Mouse (Mus musculus): ENCODE data around the gene Lrwd1. TPM values are rescaled to one million over a fixed set of nuclear protein-coding genes. Genes with fewer than 3 reads are reported as not detected.
A peak's percentile ranks its signal among the peaks of the same experiment; 100 is the strongest.
"Not testable (repeated sequence)": the region's sequence is repeated elsewhere in the genome, so short reads cannot be mapped to it uniquely, and the experiment has no call there.

The Lrwd1 gene
- polyA plus RNA-seq, 1 experiment from 2014 or later: 54.5 TPM

DNA sequence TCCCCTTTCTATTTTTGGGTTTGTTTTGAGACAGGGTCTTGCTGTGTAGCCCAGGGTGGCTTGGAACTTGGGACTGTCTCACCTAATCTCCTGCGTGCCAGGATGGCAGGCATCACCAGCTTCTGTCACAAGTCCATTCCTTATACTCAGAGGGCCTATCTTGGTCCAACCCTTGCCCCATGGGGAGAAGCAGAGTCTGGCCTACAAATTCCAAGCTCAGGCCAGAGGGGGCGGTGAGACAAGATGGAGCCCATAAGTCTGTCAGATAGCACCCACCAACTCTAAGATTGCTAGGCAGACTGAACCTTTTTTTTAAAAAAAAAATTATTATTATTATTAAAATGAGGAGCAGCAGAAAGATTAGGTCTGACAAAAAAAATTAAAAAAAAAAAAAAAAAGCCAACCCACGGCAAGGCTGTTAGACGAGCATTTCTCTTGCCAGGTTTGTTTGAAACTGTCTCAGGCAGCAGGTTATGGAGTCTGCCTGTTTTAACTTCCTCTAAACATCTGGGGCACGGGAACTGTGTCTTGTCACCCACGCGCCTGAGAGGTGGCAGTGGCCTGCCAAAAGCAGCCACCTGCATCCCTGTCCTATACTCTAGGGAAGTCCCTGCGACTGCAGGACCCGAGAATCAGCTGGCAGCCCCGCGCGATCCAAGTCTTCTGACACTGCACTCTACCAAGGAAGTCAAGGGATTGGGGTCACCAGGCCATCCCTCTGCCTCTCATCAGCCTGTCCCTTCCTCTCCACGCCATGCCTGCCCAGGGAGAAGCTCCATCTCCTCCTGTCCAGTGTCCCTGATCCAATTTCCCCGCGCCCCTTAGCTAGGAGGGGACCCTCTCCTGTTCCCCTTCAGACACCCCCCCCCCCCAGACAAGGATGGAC lies 34.0 kb upstream of the Lrwd1 start:
- H3K27ac ChIP-seq: peak overlapping the region; percentile 61
- H3K27me3 ChIP-seq (replicated peaks): no peaks in the 10 kb centered on the region
- H3K9ac ChIP-seq: peak overlapping the region; percentile 76
- peaks cover 44% of the 10 kb centered on the region for H3K4me1 ChIP-seq
- peaks cover 6% of the 10 kb centered on the region; the same call in 1 of the 2 replicates for H3K9me3 ChIP-seq (replicated peaks)
- peaks cover 15% of the 10 kb centered on the region for H3K36me3 ChIP-seq
- H3K4me2 ChIP-seq: peak overlapping the region; percentile 96
- peak overlapping the region; percentile 69 for H3K4me3 ChIP-seq
- WGBS (ENCODE audit: insufficient replicate concordance): 9% methylated on average over 15 of the region's 15 CpGs
- peak; percentile 47 for ATAC-seq

DNA sequence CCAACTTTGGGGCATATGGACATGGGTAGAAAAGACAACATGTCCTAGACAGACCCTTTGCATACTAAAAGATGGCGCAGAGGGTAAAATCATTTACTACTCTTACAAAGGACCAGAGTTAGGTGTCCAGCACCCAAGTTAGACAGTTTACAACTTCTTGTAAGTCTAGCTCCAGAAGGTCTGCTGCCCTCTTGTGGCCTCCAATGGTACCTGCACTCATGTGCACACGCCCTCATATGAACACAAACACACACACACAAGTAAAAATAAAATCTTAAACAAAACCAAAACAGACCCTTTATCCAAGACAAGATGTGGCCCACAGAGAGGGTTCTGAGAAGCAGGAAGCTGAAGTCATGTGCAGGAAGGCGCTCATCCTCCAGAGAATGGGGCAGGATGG lies 32.2 kb upstream of the Lrwd1 start:
- Histone ChIP-seq H3K27ac (no peak overlapping the region), H3K9ac (no peak overlapping the region), H3K4me3 (no peak overlapping the region), H3K4me2 (no peak overlapping the region), H3K27me3 (replicated peaks) (no peaks in the 10 kb centered on the region), H3K36me3 (peaks cover 19% of the 10 kb centered on the region), H3K4me1 (peaks cover 35% of the 10 kb centered on the region), H3K9me3 (replicated peaks) (peaks cover 6% of the 10 kb centered on the region; the same call in 1 of the 2 replicates)
- ATAC-seq: no peak
- WGBS (ENCODE audit: insufficient replicate concordance): 80% methylated on average over 3 of the region's 3 CpGs

DNA sequence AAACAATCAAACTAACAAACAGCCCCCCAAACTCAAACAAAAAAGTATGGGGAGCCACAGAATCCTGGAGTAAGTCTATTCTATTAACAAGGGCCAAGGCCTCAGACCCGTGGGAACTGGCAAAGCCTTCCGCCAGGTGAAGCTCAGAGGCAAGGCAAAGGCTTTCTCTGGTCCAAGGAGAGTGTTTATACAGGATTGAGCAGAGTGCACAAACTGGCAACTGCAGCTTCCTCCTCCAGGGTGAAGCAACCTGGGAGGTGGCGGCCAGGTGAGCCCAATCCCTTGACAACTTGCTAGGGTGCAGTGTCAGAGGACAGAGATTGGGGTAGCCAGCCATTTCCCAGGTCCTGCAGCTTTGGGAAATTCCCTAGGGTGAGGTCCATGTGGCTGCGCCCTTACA lies 31.4 kb upstream of the Lrwd1 start:
- Histone ChIP-seq H3K4me3 (no peak overlapping the region), H3K9me3 (replicated peaks) (peaks cover 6% of the 10 kb centered on the region; the same call in 1 of the 2 replicates), H3K4me1 (peaks cover 29% of the 10 kb centered on the region), H3K27me3 (replicated peaks) (no peaks in the 10 kb centered on the region), H3K4me2 (no peak overlapping the region), H3K9ac (no peak overlapping the region), H3K27ac (no peak overlapping the region), H3K36me3 (peaks cover 19% of the 10 kb centered on the region)
- ATAC-seq: no peak
- WGBS (ENCODE audit: insufficient replicate concordance): 87% methylated on average over 4 of the region's 4 CpGs

DNA sequence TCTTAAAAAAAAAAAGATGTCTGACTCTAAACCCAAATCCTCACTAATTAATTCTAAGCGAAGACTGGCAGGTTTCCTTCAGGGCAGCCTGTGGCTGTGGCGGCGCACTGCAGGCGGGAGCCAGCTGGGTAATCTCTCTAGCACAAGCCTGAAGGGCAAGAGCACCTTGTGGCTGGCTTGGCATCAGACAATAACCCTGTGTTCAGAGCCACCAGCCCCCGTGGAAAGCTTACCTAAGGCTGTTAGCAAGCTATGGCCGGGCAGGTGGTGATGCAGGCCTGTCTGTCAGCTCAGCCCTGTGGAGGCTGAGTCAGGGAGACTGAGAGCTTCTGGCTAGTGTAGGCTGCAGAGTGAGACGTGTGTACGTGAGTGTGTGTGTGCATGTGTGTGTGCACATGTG lies 29.4 kb upstream of the Lrwd1 start:
- Histone ChIP-seq H3K9me3 (replicated peaks) (peaks cover 6% of the 10 kb centered on the region; the same call in 1 of the 2 replicates), H3K9ac (no peak overlapping the region), H3K4me3 (no peak overlapping the region), H3K36me3 (peaks cover 29% of the 10 kb centered on the region), H3K27me3 (replicated peaks) (no peaks in the 10 kb centered on the region), H3K4me2 (no peak overlapping the region), H3K27ac (no peak overlapping the region), H3K4me1 (peaks cover 8% of the 10 kb centered on the region)
- ATAC-seq: no peak
- WGBS (ENCODE audit: insufficient replicate concordance): 80% methylated on average over 8 of the region's 8 CpGs

DNA sequence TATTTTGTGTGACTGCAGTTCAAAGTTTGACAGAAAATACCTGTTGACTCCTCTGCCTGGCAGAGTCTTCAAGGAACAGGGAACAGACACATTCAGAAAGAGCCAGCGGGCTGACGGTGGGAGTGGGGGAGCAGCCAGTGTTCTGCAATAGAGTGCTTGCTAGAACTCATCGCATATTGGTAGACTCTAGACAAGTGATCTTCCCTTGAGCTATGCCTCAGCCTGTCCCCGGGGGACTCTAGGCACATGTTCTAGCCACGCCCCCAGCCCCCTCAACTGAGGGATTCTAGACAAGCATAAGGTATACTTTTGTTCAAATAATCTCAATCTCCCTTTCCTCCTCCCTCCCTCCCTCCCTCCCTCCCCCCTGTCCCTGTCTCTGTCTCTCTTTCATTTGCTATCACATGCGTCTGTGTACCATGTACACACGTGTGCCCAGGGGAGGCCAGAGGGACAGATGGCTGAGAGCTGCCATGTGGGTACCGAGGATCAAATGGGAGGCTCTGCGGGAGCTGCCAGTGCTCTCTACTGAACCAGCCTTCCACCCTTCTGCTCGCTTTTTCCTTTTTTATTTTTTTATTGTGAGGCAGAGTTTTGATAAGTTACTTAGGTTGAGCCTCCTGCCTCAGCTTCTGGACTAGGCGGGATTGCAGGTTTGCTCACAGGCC lies 28.1 kb upstream of the Lrwd1 start:
- no peak overlapping the region for H3K4me2 ChIP-seq
- H3K4me1 ChIP-seq: no peaks in the 10 kb centered on the region
- peaks cover 6% of the 10 kb centered on the region; the same call in 1 of the 2 replicates for H3K9me3 ChIP-seq (replicated peaks)
- no peak for ATAC-seq
- H3K36me3 ChIP-seq: peaks cover 32% of the 10 kb centered on the region
- no peak overlapping the region for H3K4me3 ChIP-seq
- 73% methylated on average over 11 of the region's 11 CpGs for WGBS (ENCODE audit: insufficient replicate concordance)
- H3K9ac ChIP-seq: no peak overlapping the region
- no peak overlapping the region for H3K27ac ChIP-seq
- H3K27me3 ChIP-seq (replicated peaks): no peaks in the 10 kb centered on the region

DNA sequence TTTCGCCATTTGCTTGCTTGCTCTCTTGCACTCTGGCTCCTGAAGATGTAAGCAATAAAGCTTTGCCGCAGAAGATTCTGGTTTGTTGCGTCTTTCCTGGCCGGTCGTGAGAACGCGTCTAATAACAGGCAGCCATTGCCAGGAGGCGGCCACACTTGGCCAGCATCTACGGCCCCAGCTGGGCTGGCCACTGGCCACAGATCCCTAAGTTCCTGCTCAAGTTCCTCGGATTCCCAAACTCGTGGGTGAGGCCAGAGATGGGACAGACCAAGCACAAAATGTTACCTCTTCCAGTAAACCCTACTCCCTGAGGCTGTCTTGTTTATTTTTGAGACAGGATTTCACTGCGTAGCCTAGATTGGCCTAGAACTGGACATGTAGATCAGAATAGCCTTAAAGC lies 24.2 kb upstream of the Lrwd1 start:
- not testable (repeated sequence) for ATAC-seq; H3K4me2 ChIP-seq; H3K9ac ChIP-seq; H3K9me3 ChIP-seq (replicated peaks); H3K4me1 ChIP-seq; H3K4me3 ChIP-seq; H3K27ac ChIP-seq; H3K27me3 ChIP-seq (replicated peaks)
- 83% methylated on average over 11 of the region's 12 CpGs for WGBS (ENCODE audit: insufficient replicate concordance)
- H3K36me3 ChIP-seq: peaks cover 16% of the 10 kb centered on the region

DNA sequence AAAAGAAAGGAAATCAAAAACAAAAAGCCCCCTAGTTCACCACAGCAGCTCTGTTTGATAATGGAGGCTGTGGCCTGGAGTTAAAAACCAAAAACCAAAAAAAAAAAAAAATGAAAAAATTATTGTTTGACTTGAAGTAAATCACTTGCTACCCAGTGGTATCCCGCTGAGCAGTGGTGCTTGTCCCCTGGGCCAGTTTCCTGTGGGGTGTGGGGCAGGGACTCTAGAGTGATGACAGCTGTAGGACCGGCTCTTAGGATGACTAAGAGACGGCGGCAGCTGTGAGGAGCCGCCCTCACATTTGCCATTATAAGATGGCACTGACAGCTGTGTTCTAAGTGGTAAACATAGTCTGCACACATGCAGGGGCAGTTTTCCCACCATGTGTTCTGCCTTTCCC lies 19.5 kb upstream of the Lrwd1 start:
- no peaks in the 10 kb centered on the region for H3K4me1 ChIP-seq
- H3K9me3 ChIP-seq (replicated peaks): no peaks in the 10 kb centered on the region
- WGBS (ENCODE audit: insufficient replicate concordance): 77% methylated on average over 5 of the region's 5 CpGs
- H3K27ac ChIP-seq: no peak overlapping the region
- no peaks in the 10 kb centered on the region for H3K27me3 ChIP-seq (replicated peaks)
- H3K4me3 ChIP-seq: no peak overlapping the region
- H3K9ac ChIP-seq: no peak overlapping the region
- peaks cover 4% of the 10 kb centered on the region for H3K36me3 ChIP-seq
- H3K4me2 ChIP-seq: no peak overlapping the region
- no peak for ATAC-seq

DNA sequence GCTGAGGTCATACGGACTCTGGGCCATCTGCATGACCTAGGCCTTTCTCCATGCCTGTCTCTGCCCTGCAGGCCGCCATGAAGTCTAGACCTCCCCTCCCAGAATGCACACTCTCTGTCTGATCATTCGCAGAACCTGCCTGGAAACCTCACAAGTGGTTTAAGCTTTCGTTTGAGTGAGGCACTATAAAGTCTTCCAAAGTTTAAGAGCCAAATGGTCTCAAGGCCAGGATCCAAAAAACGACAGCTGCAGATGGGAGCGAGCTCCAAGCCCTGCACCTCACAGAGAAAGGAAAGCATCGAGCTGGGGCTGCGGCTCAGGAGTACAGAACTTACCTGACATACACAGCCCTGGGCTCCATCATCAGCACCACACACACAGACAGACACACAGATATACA lies 16.5 kb upstream of the Lrwd1 start:
- no peak overlapping the region for H3K4me2 ChIP-seq
- 68% methylated on average over 8 of the region's 8 CpGs for WGBS (ENCODE audit: insufficient replicate concordance)

DNA sequence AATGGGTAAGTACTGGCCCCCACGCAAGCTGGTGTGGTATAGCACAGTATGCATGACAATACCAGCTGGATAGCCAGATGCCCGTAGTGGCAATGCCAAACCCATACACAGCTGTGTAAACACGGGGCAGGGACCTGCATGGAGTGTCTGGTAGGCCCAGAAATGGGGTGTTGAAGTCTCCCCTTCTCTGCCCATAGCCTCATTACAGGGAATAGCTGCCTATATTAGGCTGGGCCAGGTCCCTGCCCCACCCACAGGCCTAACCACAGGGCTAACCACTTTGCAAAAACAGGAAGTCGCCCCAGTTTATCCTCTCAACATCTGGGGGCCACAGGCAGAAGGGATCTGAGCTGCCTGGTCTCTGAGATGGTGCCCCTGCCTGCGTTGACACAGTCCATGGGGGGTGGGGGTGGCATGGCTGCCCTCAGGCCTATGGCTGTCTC lies 13.3 kb upstream of the Lrwd1 start:
- peak; percentile 69 for ATAC-seq
- not testable (repeated sequence) for H3K9me3 ChIP-seq (replicated peaks); H3K4me2 ChIP-seq; H3K9ac ChIP-seq; H3K27ac ChIP-seq; H3K4me3 ChIP-seq; H3K36me3 ChIP-seq; H3K27me3 ChIP-seq (replicated peaks)
- peaks cover 40% of the 10 kb centered on the region for H3K4me1 ChIP-seq
- WGBS (ENCODE audit: insufficient replicate concordance): 20% methylated on average over 5 of the region's 5 CpGs

More for the DNA sequence above, 16.5 kb upstream of the Lrwd1 start:
- H3K27me3 ChIP-seq (replicated peaks): no peaks in the 10 kb centered on the region
- no peak for ATAC-seq
- no peaks in the 10 kb centered on the region for H3K36me3 ChIP-seq
- peaks cover 16% of the 10 kb centered on the region for H3K4me1 ChIP-seq
- no peak overlapping the region for H3K4me3 ChIP-seq
- H3K9ac ChIP-seq: no peak overlapping the region
- H3K9me3 ChIP-seq (replicated peaks): no peaks in the 10 kb centered on the region
- no peak overlapping the region for H3K27ac ChIP-seq

DNA sequence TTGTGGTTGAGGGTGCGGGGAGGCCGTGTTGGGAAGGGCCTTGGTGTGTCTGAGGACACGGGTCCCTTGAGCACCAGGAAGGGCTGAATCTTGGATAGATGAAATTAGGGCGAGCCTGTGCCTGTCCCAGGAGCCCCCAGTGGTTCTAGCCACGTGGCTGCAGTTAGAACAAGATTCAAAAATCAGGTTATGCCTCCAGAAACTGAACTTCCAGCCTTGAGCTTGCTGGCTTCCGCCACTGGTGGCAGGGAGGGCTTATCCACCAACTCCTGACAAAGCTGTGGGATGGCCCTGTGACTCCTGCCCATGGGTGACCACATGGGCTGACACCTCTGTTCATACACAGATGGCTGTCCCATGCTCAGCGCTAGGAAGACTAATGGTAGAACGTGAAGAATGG lies 11.8 kb upstream of the Lrwd1 start:
- WGBS (ENCODE audit: insufficient replicate concordance): 53% methylated on average over 8 of the region's 8 CpGs
- ATAC-seq: no peak
- no peak overlapping the region for H3K4me2 ChIP-seq

DNA sequence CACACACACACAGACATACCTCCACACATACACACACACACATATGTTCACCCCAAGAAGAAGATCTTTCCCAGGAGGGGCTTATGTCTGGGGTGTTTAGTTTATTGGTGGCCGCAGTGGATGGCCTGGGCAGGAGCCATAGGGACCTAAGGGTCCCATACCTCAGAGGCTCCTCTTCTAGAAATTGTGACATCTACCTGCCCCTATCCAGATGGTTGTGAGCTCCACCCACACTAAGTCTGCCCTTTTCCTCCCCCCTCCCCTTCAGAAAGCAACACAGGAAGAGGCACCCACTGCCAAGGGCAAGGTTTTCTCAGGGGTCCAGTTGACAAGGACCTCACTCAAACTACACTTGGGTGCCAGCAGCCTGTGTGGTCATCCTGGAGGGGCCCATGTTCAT lies 11.1 kb upstream of the Lrwd1 start:
- H3K9ac ChIP-seq: no peak overlapping the region
- H3K4me3 ChIP-seq: no peak overlapping the region
- no peak overlapping the region for H3K4me2 ChIP-seq
- peaks cover 6% of the 10 kb centered on the region; the same call in 1 of the 2 replicates for H3K9me3 ChIP-seq (replicated peaks)
- peaks cover 42% of the 10 kb centered on the region for H3K4me1 ChIP-seq
- no peak for ATAC-seq
- H3K27ac ChIP-seq: no peak overlapping the region
- H3K36me3 ChIP-seq: peaks cover 10% of the 10 kb centered on the region
- H3K27me3 ChIP-seq (replicated peaks): no peaks in the 10 kb centered on the region
- 72% methylated on average over 1 of the region's 1 CpGs for WGBS (ENCODE audit: insufficient replicate concordance)

More for the DNA sequence above, 11.8 kb upstream of the Lrwd1 start:
- no peak overlapping the region for H3K9ac ChIP-seq
- H3K36me3 ChIP-seq: peaks cover 2% of the 10 kb centered on the region; the same call in 1 of the 2 replicates
- no peak overlapping the region for H3K27ac ChIP-seq
- no peak overlapping the region for H3K4me3 ChIP-seq
- peaks cover 1% of the 10 kb centered on the region; the same call in 1 of the 2 replicates for H3K9me3 ChIP-seq (replicated peaks)
- no peaks in the 10 kb centered on the region for H3K27me3 ChIP-seq (replicated peaks)
- H3K4me1 ChIP-seq: peaks cover 42% of the 10 kb centered on the region
